In genomic region chr8:87473940-87474339, GRCm38 (mm10) we compare ENCODE assay signal across 12 mouse cellular contexts. TPM values are rescaled to one million over a fixed set of nuclear protein-coding genes. Genes with fewer than 3 reads are reported as not detected.
DNase-seq lines count a peak whose midpoint lies in the region; ATAC-seq lines count a peak whose summit lies in the region.
"Had no signal": no experiment of that assay in that cellular context is flagged by ENCODE, and none has a peak within 500 bp of the region (broad histone marks: within the 10 kb centered on the region; RNA-seq: fewer than 3 reads in every experiment).

No protein-coding gene starts in this region.

- H3K4me2 ChIP-seq in kidney, embryonic 15.5 days = 0 out of 2 replicates have a peak overlapping the region, but pooled peaks have one; percentile 95
- no peak overlapping the region for H3K4me2 ChIP-seq in kidney, embryonic 14.5 days (replicated peaks; ENCODE audit: low read depth, low read length)
- peak overlapping the region; percentile 84 for H3K4me2 ChIP-seq in hindbrain, embryonic 14.5 days (replicated peaks)
- H3K4me2 ChIP-seq in neural tube, embryonic 13.5 days = peak overlapping the region; percentile 90
- no peak overlapping the region for H3K4me2 ChIP-seq in heart, embryonic 11.5 days

- no peaks in the 10 kb centered on the region for H3K36me3 ChIP-seq in kidney, embryonic 15.5 days
- no peaks in the 10 kb centered on the region for H3K36me3 ChIP-seq in kidney, embryonic 14.5 days (ENCODE audit: control insufficient read depth, insufficient read depth, low read length)
- H3K36me3 ChIP-seq in hindbrain, embryonic 14.5 days (replicated peaks; ENCODE audit: control insufficient read depth, insufficient read depth) = no peaks in the 10 kb centered on the region
- no peaks in the 10 kb centered on the region for H3K36me3 ChIP-seq in neural tube, embryonic 13.5 days
- no peaks in the 10 kb centered on the region for H3K36me3 ChIP-seq in heart, embryonic 11.5 days (ENCODE audit: control insufficient read depth, insufficient read depth, low read length)
- H3K36me3 ChIP-seq: stomach, embryonic 15.5 days had no signal

- no peaks in the 10 kb centered on the region for H3K9me3 ChIP-seq in kidney, embryonic 15.5 days (replicated peaks)
- no peaks in the 10 kb centered on the region for H3K9me3 ChIP-seq in kidney, embryonic 14.5 days (ENCODE audit: control insufficient read depth, low read length)
- H3K9me3 ChIP-seq in hindbrain, embryonic 14.5 days (ENCODE audit: control insufficient read depth, low read length) = no peaks in the 10 kb centered on the region
- H3K9me3 ChIP-seq in neural tube, embryonic 13.5 days = no peaks in the 10 kb centered on the region
- H3K9me3 ChIP-seq in heart, embryonic 11.5 days (replicated peaks; ENCODE audit: control insufficient read depth, low read length) = no peaks in the 10 kb centered on the region
- H3K9me3 ChIP-seq: stomach, embryonic 15.5 days had no signal

- WGBS in kidney, embryonic 15.5 days = 24% methylated on average over 2 of the region's 2 CpGs
- WGBS in kidney, embryonic 14.5 days = 33% methylated on average over 2 of the region's 2 CpGs
- WGBS in hindbrain, embryonic 14.5 days = 39% methylated on average over 2 of the region's 2 CpGs
- WGBS in neural tube, embryonic 13.5 days = 21% methylated on average over 2 of the region's 2 CpGs
- WGBS in heart, embryonic 11.5 days (ENCODE audit: insufficient replicate concordance) = 38% methylated on average over 2 of the region's 2 CpGs

- ATAC-seq in kidney, embryonic 15.5 days (replicated peaks; ENCODE audit: low FRiP score) = no peak
- ATAC-seq in kidney, embryonic 14.5 days (ENCODE audit: low FRiP score, low TSS enrichment) = no peak
- ATAC-seq in hindbrain, embryonic 14.5 days (ENCODE audit: low FRiP score) = no peak
- no peak for ATAC-seq in neural tube, embryonic 13.5 days (ENCODE audit: low read depth)
- ATAC-seq in heart, embryonic 11.5 days (replicated peaks; ENCODE audit: insufficient number of reproducible peaks, low FRiP score, low TSS enrichment) = no peak

- peaks cover 43% of the 10 kb centered on the region for H3K4me1 ChIP-seq in kidney, embryonic 15.5 days
- peaks cover 21% of the 10 kb centered on the region; the same call in 1 of the 2 replicates for H3K4me1 ChIP-seq in kidney, embryonic 14.5 days (ENCODE audit: control insufficient read depth, insufficient read depth, low read length)
- H3K4me1 ChIP-seq in hindbrain, embryonic 14.5 days (replicated peaks; ENCODE audit: control insufficient read depth, insufficient read depth, low read length) = peaks cover 30% of the 10 kb centered on the region
- H3K4me1 ChIP-seq in neural tube, embryonic 13.5 days (replicated peaks) = peaks cover 57% of the 10 kb centered on the region
- H3K4me1 ChIP-seq in heart, embryonic 11.5 days (ENCODE audit: control insufficient read depth, insufficient read depth, low read length) = peaks cover 18% of the 10 kb centered on the region

- no peak overlapping the region for H3K27ac ChIP-seq in kidney, embryonic 15.5 days
- H3K27ac ChIP-seq in kidney, embryonic 14.5 days (ENCODE audit: low read depth, low read length) = no peak overlapping the region
- H3K27ac ChIP-seq in hindbrain, embryonic 14.5 days = no peak overlapping the region; the same call in 1 of the 2 replicates
- no peak overlapping the region for H3K27ac ChIP-seq in neural tube, embryonic 13.5 days (replicated peaks)
- H3K27ac ChIP-seq in heart, embryonic 11.5 days (ENCODE audit: low read depth, low read length) = no peak overlapping the region
- H3K27ac ChIP-seq: macrophage; stomach, embryonic 15.5 days had no signal

- 0 out of 2 replicates have a peak overlapping the region, but pooled peaks have one; percentile 55 for H3K4me3 ChIP-seq in kidney, embryonic 15.5 days (replicated peaks)
- H3K4me3 ChIP-seq in kidney, embryonic 14.5 days (ENCODE audit: low read length) = no peak overlapping the region
- peak overlapping the region; percentile 71 for H3K4me3 ChIP-seq in hindbrain, embryonic 14.5 days (replicated peaks; ENCODE audit: low read length)
- H3K4me3 ChIP-seq in neural tube, embryonic 13.5 days = peak overlapping the region; percentile 64
- H3K4me3 ChIP-seq in heart, embryonic 11.5 days (ENCODE audit: low read depth, low read length) = no peak overlapping the region

- peak; percentile 54 to 62 for DNase-seq in cerebellum, postnatal 36 days
- no peak for DNase-seq in hindbrain, embryonic 14.5 days (ENCODE audit: low spot score)
- DNase-seq in embryo, embryonic 10 days (ENCODE audit: low spot score) = no peak
- no peak for DNase-seq in gastrocnemius, postnatal 14 days
- DNase-seq: heart, postnatal 14 days; right cerebral cortex, adult 18-20 months had no signal

- H3K27me3 ChIP-seq in kidney, embryonic 15.5 days = peaks cover 89% of the 10 kb centered on the region
- H3K27me3 ChIP-seq in kidney, embryonic 14.5 days (ENCODE audit: control insufficient read depth, insufficient read depth, low read length) = peaks cover 77% of the 10 kb centered on the region
- peaks cover 42% of the 10 kb centered on the region for H3K27me3 ChIP-seq in hindbrain, embryonic 14.5 days (ENCODE audit: control insufficient read depth, insufficient read depth, low read length)
- H3K27me3 ChIP-seq in neural tube, embryonic 13.5 days = peaks cover 63% of the 10 kb centered on the region
- peaks cover 67% of the 10 kb centered on the region for H3K27me3 ChIP-seq in heart, embryonic 11.5 days (ENCODE audit: control insufficient read depth, insufficient read depth, low read length)

- intact Hi-C loops in gastrocnemius, postnatal 14 days (cut with DNase I; ENCODE audit: low total_unique reads) = no loop called here

- H3K9ac ChIP-seq in kidney, embryonic 15.5 days = no peak overlapping the region
- H3K9ac ChIP-seq in kidney, embryonic 14.5 days (ENCODE audit: low read depth, low read length) = no peak overlapping the region
- H3K9ac ChIP-seq in hindbrain, embryonic 14.5 days = peak overlapping the region; percentile 59
- H3K9ac ChIP-seq in neural tube, embryonic 13.5 days = peak overlapping the region; percentile 72
- H3K9ac ChIP-seq in heart, embryonic 11.5 days (ENCODE audit: low read depth, low read length) = no peak overlapping the region
- H3K9ac ChIP-seq: stomach, embryonic 15.5 days had no signal

RNA-seq across cellular contexts. Expression of gene Cbln1, which starts 1.5 kb away (rescaled TPM):
- not detected in 2 replicates for polyA plus RNA-seq in kidney, embryonic 15.5 days (2015; fragmentation: Nextera tagmentation; extraction: Ambion mirVana)
- 0.19 TPM in 1 of 2 replicates, not detected in the other for polyA plus RNA-seq in kidney, embryonic 14.5 days (2014; fragmentation: Nextera tagmentation; extraction: Ambion mirVana)
- 37.4 and 38.0 TPM in 2 replicates for polyA plus RNA-seq in hindbrain, embryonic 14.5 days (2014; fragmentation: Nextera tagmentation; extraction: Ambion mirVana)
- 25.7 and 28.1 TPM in 2 replicates for polyA plus RNA-seq in neural tube, embryonic 13.5 days (2015; fragmentation: Nextera tagmentation; extraction: Ambion mirVana)
- 0.10 and 0.24 TPM in 2 replicates for polyA plus RNA-seq in heart, embryonic 11.5 days (2014; fragmentation: Nextera tagmentation; extraction: Ambion mirVana)
- total RNA-seq in gastrocnemius, postnatal 14 days (2021) = under 1 TPM in 1 of 2 experiments, not detected in 1; 0.21 TPM
- polyA plus RNA-seq: macrophage had no signal

Comparison
In these comparisons a context has a peak if more than half of its experiments do, and no peak if none do; other contexts are left out.
1. H3K4me2 ChIP-seq: peak in kidney, embryonic 15.5 days (single experiment), hindbrain, embryonic 14.5 days (single experiment) and neural tube, embryonic 13.5 days (single experiment); none in kidney, embryonic 14.5 days (single experiment) and heart, embryonic 11.5 days (single experiment).
2. H3K4me3 ChIP-seq: peak in kidney, embryonic 15.5 days (single experiment), hindbrain, embryonic 14.5 days (single experiment) and neural tube, embryonic 13.5 days (single experiment); none in kidney, embryonic 14.5 days (single experiment) and heart, embryonic 11.5 days (single experiment).
3. H3K9ac ChIP-seq: peak in hindbrain, embryonic 14.5 days (single experiment) and neural tube, embryonic 13.5 days (single experiment); none in kidney, embryonic 15.5 days (single experiment), kidney, embryonic 14.5 days (single experiment) and heart, embryonic 11.5 days (single experiment).
4. DNase-seq: peak in cerebellum, postnatal 36 days (2 of 2); none in hindbrain, embryonic 14.5 days (single experiment), embryo, embryonic 10 days (single experiment) and gastrocnemius, postnatal 14 days (single experiment).
5. RNA of gene Cbln1, which starts 1.5 kb away (polyA plus RNA-seq): 37.4 to 38.0 TPM in hindbrain, embryonic 14.5 days and 25.7 to 28.1 TPM in neural tube, embryonic 13.5 days; 0.10 to 0.24 TPM in heart, embryonic 11.5 days, 0.19 TPM in kidney, embryonic 14.5 days and not detected in kidney, embryonic 15.5 days; every median in the first group is over 10 times any median in the second.